Mouse (Mus musculus) erythroblast, embryonic 14.5 days (primary cell): ENCODE data around the gene Gab2.

ENCODE experiments used
- GATA1 ChIP-seq: IDR thresholded peaks from 2 replicates; pipeline ENCODE4 v1.6.1; 2012; ENCODE audit warnings: low read length, inconsistent platforms, mixed read lengths
- TAL1 ChIP-seq: IDR thresholded peaks from 3 replicates; pipeline ENCODE4 v1.6.1; 2012; ENCODE audit warnings: low read length, inconsistent platforms, mixed read lengths

DNA sequence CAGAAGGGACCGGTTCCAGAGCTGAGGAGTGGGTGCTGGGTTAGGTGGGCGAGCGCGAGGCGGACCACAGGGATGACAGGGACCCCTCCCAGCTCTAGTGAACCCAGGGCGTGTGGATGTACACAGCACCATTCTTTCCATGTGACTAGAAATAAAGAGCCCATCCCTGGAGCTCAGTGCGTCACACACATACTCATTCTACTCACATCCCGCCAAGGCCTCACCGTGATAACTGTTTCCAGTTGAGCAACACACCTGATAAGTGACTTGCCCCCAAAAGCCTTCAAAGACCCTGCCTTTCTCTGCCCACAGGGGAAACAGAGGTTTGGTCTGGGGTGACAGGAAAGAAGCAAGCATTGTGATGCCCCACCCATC lies 251.3 kb downstream of the Gab2 start:
- no peak for TF ChIP-seq GATA1
- no peak for TF ChIP-seq TAL1
